Mouse (Mus musculus): ENCODE measurements around the gene Gm5089.

DNA sequence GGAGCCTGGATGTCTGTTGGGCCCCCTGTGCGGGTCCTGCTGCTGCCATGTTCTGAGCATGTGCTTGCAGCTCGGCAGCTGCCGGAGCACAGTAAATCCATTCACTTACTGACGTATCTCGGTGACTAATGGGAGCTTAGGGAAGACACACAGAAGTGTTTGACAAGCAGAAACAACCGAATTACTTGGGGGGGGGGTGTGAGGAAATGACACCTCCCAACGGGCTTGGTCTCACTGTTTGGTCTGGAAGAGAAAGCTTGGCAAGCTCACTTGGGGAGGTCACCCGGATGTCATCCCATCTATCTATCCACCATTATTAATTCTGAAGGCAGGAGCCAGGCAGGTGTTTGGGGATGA, 23.7 kb downstream of the Gm5089 start:
- TF ChIP-seq CTCF (conservative IDR thresholded peaks at IDR 0.05; ENCODE audit: insufficient read depth, insufficient read length, low read depth, low read length) (no peak), POLR2A (IDR thresholded peaks at IDR 0.05; ENCODE audit: low read depth, low read length) (no peak)

Measured in kidney, adult 2 months (tissue).